Comparison of ENCODE assay signal across 25 mouse cellular contexts in the genomic region with DNA sequence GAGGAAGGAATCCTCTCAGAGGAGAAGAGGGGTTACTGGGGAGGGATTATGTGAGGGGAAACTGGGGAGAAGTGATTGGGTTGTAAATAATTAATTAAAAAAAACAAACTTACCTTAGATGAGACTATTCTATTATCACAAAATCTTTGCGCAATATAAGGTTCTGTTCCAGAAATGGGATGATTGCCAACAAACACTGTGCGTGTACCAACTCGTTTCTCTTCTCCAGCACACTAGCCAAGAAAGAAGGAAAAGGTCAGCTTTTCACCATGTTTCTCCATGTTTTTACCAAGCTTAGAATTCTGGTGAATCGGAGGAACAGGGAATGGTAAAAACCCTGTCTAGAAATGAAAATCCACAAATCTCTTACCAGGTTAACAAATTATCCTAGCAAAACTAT.
A peak's percentile ranks its signal among the peaks of the same experiment; 100 is the strongest.
DNase-seq lines count a peak whose midpoint lies in the region; ATAC-seq and TF ChIP-seq lines count a peak whose summit lies in the region.
"Had no signal": no experiment of that assay in that cellular context is flagged by ENCODE, and none has a peak within 500 bp of the region (broad histone marks: within the 10 kb centered on the region; RNA-seq: fewer than 3 reads in every experiment).

No protein-coding gene starts in this region.

- no peaks in the 10 kb centered on the region for H3K9me3 ChIP-seq in liver, postnatal 0 days (ENCODE audit: low read length)
- H3K9me3 ChIP-seq: embryonic facial prominence, embryonic 10.5 days; embryonic facial prominence, embryonic 12.5 days; forebrain, embryonic 10.5 days; forebrain, embryonic 12.5 days; G1E had no signal

- peak overlapping the region; percentile 42; the same call in 1 of the 2 replicates for H3K9ac ChIP-seq in liver, adult 2 months (ENCODE audit: low read depth, low read length)
- H3K9ac ChIP-seq in liver, postnatal 0 days (replicated peaks), result no peak overlapping the region
- H3K9ac ChIP-seq: embryonic facial prominence, embryonic 12.5 days; forebrain, embryonic 12.5 days had no signal

- DNase-seq in liver, adult 2 months (ENCODE audit: extremely low read depth, low read depth, low spot score), result peak; percentile 90
- no peak for DNase-seq in liver, postnatal 0 days
- DNase-seq in adipocyte (ENCODE audit: low spot score), result peak; percentile 52
- DNase-seq in fat pad, adult 2 months (ENCODE audit: extremely low read depth, low read depth, low spot score), result peak; percentile 28
- no peak for DNase-seq in thymus, postnatal 36 days
- DNase-seq: adrenal gland, adult 2 months; adrenal gland, postnatal 10 days; adrenal gland, postnatal 25 days; B cell, adult 2 months; cerebellum, adult 11-12 months; cerebellum, adult 2 months; cerebellum, adult 9-10 months; cerebellum, postnatal 10 days; cerebellum, postnatal 25 days had no signal

- H3K27me3 ChIP-seq in liver, adult 2 months (ENCODE audit: control insufficient read depth, insufficient read depth, low read length), result no peaks in the 10 kb centered on the region
- H3K27me3 ChIP-seq in liver, postnatal 0 days (ENCODE audit: insufficient read depth, low read length), result no peaks in the 10 kb centered on the region
- H3K27me3 ChIP-seq: CH12.LX; embryonic facial prominence, embryonic 12.5 days; forebrain, embryonic 12.5 days had no signal

- H3K4me3 ChIP-seq in liver, adult 2 months (ENCODE audit: insufficient read depth, low read depth, low read length), result no peak overlapping the region
- H3K4me3 ChIP-seq in liver, postnatal 0 days (ENCODE audit: low read depth, low read length), result no peak overlapping the region
- H3K4me3 ChIP-seq: embryonic facial prominence, embryonic 10.5 days; embryonic facial prominence, embryonic 12.5 days; forebrain, embryonic 10.5 days; forebrain, embryonic 12.5 days had no signal

- TF ChIP-seq EP300 in liver, postnatal 0 days (IDR thresholded peaks at IDR 0.05; ENCODE audit: low read depth), result no peak

- H3K36me3 ChIP-seq in liver, adult 2 months (ENCODE audit: control insufficient read depth, insufficient read depth, low read length), result peaks cover 6% of the 10 kb centered on the region; the same call in 1 of the 2 replicates
- H3K36me3 ChIP-seq in liver, postnatal 0 days (replicated peaks; ENCODE audit: insufficient read depth, low read length), result no peaks in the 10 kb centered on the region
- H3K36me3 ChIP-seq: embryonic facial prominence, embryonic 12.5 days; forebrain, embryonic 12.5 days had no signal

- peaks cover 2% of the 10 kb centered on the region; the same call in 1 of the 2 replicates for H3K79me2 ChIP-seq in liver, adult 2 months (ENCODE audit: control insufficient read depth, insufficient read depth, low read length)

- H3K4me2 ChIP-seq in liver, postnatal 0 days (ENCODE audit: low read depth, low read length), result no peak overlapping the region
- H3K4me2 ChIP-seq: embryonic facial prominence, embryonic 12.5 days; forebrain, embryonic 12.5 days had no signal

- peak overlapping the region; percentile 100 for H3K27ac ChIP-seq in liver, adult 2 months (replicated peaks; ENCODE audit: insufficient read depth, low read depth, low read length)
- no peak overlapping the region for H3K27ac ChIP-seq in liver, postnatal 0 days (ENCODE audit: low read depth)
- H3K27ac ChIP-seq: embryonic facial prominence, embryonic 10.5 days; embryonic facial prominence, embryonic 12.5 days; forebrain, embryonic 10.5 days; forebrain, embryonic 12.5 days had no signal

- no peak for ATAC-seq in liver, postnatal 0 days
- ATAC-seq: activated CD4-positive, CD25-positive, alpha-beta regulatory T cell, adult 4 months; CD4-positive, CD25-positive, alpha-beta regulatory T cell, adult 4 months; forebrain, embryonic 14.5 days; forebrain, embryonic 16.5 days; Patski had no signal

- TF ChIP-seq CTCF in liver, adult 2 months (IDR thresholded peaks at IDR 0.05; ENCODE audit: low read depth, low read length), result no peak
- no peak for TF ChIP-seq CTCF in liver, postnatal 0 days (IDR thresholded peaks at IDR 0.05; ENCODE audit: low read depth)

- WGBS in liver, adult 2 months, result 31% methylated on average over 4 of the region's 4 CpGs
- WGBS in liver, postnatal 0 days (ENCODE audit: insufficient replicate concordance), result 61% methylated on average over 4 of the region's 4 CpGs

- peaks cover 11% of the 10 kb centered on the region for H3K4me1 ChIP-seq in liver, adult 2 months (ENCODE audit: control insufficient read depth, insufficient read depth, low read length)
- no peaks in the 10 kb centered on the region for H3K4me1 ChIP-seq in liver, postnatal 0 days (ENCODE audit: insufficient read depth)
- H3K4me1 ChIP-seq: embryonic facial prominence, embryonic 10.5 days; embryonic facial prominence, embryonic 12.5 days; forebrain, embryonic 10.5 days; forebrain, embryonic 12.5 days had no signal

- no peak for TF ChIP-seq POLR2A in liver, adult 2 months (IDR thresholded peaks at IDR 0.05; ENCODE audit: extremely low read depth, insufficient read depth, low read length)

Comparison
In these comparisons a context has a peak if more than half of its experiments do, and no peak if none do; other contexts are left out.
1. DNase-seq: peak in liver, adult 2 months (single experiment), adipocyte (single experiment) and fat pad, adult 2 months (single experiment); none in liver, postnatal 0 days (single experiment) and thymus, postnatal 36 days (0 of 2).